Mouse (Mus musculus) ES-Bruce4 (cell line): ENCODE data around the gene Gm5565.

ENCODE experiments used
- CTCF ChIP-seq: IDR thresholded peaks from one replicate; pipeline ENCODE4 v1.8.1; 2011; ENCODE audit warnings: low read depth, low read length
- EP300 ChIP-seq: IDR thresholded peaks from 2 replicates; pipeline ENCODE4 v1.6.1; 2011; ENCODE audit warnings: low read depth, low read length; ENCODE audit not compliant: insufficient read depth
- POLR2A ChIP-seq: IDR thresholded peaks from one replicate; pipeline ENCODE4 v1.8.1; 2011; ENCODE audit warnings: low read length; ENCODE audit not compliant: insufficient read depth

DNA sequence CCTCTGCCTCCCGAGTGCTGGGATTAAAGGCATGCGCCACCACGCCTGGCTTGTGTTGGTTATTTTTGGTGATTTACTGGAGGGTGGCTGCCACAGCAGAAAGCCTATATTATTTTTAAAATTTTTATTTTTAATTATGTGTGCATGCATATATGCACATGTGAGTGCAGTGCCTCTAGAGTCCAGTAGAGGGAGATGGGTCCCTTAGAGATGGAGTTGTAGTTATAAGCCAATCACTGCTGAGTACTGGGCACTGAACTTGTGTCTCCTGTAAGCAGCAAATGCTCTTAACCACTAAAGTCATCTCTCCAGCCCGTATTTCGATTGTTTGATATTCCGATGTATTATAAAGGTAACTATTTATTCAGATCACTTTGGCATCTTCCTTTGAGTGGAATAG is 40.2 kb upstream of the Gm5565 start:
- TF ChIP-seq CTCF (no peak), EP300 (no peak), POLR2A (no peak)
